Mouse (Mus musculus) lung, postnatal 0 days (tissue): ENCODE data around the gene Rcan2.

Source experiments
- CTCF ChIP-seq: IDR thresholded peaks from 2 replicates; pipeline ENCODE4 v1.5.1; 2016; ENCODE audit warnings: antibody characterized with exemption, mild to moderate bottlenecking
- EP300 ChIP-seq: IDR thresholded peaks from 2 replicates; pipeline ENCODE4 v1.6.1; 2016; ENCODE audit warnings: antibody characterized with exemption, mild to moderate bottlenecking, control low read depth

GRCm38 (mm10) chr17:43789376-43789775 lies 11.8 kb upstream of the Rcan2 start:
- TF ChIP-seq CTCF (no peak), EP300 (no peak)
